Mouse (Mus musculus) CH12F3 (cell line): Measurements from ENCODE around the gene Sgtb.

Source experiments
- in situ Hi-C: fragments of 300-500 bp; cut with MboI; formaldehyde crosslinking; loops from 2 replicates; pipeline ENCODE4 v1.14.3; 2020; ENCODE audit warnings: low sequenced_read_pairs

The Sgtb gene

GRCm38 (mm10) chr13:104108651-104109287 lies 772 bp upstream of the Sgtb start:
- in situ Hi-C loops: no loop called here

DNA sequence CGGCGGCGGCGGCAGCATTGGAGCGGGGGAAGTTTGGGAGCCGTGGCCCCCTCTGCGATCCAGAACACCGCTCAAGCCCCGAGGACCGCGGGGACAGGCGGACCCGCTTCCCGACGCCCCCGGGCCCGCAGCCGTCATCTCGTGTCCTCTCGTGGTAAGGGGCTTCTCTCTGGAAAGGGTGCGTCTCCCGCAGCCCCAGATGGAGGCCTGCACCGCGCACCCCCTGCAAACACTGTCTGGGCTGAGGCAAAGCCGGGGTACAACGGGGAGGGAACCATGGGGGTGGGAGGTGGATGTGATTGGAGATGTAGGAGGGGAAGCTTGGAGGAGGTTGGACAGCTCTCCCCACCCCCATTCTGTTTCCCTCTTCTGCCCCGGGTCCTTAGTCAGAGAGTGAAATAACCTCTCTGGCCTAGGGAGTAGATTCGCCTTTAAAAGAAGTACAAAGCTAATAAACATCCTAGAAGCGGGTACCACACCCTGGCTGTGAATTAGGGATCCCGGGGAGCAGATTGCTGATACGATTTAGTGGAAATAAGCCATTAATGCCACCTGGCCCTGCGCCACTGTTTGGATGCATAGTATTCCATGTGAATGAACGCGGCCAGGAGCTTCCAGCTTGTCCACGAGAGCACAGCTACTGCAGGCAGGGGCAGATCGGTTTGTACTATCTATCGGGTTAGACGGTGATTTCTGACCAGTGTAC lies 428 bp downstream of the Sgtb start:
- in situ Hi-C loops: no loop called here

- in situ Hi-C loops: no loop called here
These were observed 985 bp downstream of the Sgtb start for GRCm38 (mm10) chr13:104110526-104110925.

DNA sequence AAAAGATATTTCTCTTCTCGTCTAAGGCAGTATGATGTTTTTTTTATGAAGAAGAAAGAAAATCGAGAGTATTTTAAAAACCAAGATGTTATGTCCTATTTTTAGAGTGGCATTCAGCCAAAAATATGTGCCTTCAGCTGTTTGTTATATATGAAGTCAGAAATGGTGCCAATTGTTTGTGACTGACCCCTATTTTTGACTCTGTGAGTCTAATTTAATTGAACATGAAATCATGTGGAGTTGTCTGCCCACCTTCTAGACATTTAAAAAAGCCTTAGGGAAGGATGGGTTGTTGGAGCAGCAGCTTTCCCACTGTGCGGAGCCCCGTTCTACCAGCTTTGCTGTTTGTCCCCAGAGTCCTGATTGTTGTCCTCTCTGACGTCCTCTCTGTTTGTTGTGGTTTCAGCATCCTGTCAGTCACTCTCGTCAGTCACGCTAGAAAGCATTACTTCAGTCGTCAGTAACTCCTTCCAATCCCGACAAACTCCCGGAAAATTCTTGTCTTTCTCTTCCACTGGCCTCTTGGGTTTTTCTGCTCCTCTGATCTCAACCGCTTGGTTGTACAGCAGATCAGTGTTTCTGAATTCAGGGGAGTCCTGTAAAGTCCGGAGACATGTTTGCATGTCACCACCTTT lies 2.8 kb downstream of the Sgtb start:
- in situ Hi-C loops: no loop called here

DNA sequence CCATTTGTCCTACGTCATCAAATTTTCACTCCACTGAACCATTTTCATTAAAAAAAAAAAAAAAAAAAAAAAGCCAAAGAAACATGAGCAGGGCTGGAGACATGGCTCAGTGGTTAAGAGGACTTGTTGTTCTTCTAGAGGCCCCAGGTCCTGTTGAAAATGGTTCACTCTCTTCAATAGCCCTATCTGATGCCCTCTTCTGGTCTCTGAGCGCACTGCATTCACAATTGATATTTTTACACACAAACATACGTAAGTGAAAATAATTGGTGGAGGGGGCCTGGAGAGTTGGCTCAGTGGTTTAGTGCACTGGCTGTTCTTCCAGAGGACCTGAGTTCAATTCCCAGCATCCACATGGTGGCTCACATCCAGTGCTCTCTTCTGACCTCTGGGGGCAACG lies 4.2 kb downstream of the Sgtb start:
- in situ Hi-C loops: no loop called here

- in situ Hi-C loops: no loop called here
These were observed 5.3 kb downstream of the Sgtb start for GRCm38 (mm10) chr13:104114827-104115226.

DNA sequence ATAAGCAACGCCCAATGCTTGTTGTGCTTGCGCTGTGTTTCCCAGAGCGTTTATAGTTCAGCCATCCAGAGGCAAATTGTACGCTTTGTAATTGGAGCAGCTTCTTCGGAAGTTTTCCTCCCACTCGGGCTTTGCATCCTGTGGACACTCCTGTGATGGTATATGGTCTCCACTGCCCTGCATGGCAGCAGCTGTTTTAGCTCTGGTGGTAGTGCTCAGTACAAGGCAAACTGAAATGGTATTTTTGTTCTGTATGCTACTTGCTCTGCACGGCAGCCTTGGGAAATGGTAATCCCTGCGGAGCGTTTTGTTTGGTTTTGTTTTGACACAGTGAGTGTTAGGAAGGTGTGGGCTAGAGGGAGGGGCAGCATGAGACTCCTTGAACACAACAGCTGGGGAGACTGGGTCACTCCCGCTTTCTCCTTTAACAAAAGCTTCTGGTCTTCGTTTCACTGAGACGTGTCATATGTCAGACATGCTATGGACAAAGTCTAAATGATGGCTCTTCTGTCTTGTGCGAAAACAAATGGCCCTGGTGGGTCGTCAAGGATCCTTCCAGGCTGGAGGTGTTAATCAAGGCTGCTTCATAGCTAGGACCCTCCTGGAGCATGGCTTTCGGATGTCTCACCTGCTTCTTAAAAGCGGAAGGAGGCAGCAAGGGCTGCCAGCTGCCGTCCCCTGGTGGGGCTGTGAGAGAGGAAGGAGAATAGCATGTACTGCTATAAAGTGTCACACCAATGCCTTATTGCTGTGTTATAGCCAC lies 12.7 kb downstream of the Sgtb start:
- in situ Hi-C loops: no loop called here

DNA sequence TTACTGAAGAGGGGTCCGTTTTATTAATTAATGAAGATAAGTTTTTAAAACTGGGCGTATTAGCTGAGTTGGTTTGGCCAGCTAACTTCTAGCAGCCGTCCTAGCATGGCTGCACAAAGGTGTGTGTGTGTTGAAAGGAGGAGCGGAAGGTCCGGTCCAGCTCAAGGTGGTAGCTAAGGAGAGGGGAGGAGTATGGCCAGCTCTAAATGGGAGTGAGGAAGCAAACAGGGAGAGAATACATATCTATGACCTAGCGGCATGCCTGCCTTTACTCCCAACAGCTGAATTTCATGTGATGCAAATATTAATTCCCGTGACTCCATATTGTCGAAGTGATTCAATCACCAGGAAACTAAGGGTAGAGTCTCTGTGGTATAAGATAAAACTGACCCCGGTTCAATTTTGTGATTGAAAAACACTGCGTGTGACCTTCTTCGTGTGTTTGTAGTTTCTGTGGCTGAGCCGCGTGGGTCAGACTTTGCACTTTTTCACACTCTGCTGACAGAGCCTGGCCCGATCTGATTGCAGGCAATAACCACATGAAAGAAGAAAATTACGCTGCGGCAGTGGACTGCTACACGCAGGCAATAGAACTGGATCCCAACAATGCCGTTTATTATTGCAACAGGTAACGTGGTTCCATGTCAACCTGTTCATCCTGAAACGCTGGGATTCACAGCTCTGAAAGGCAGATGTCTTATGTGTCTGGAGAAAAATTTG lies 14.3 kb downstream of the Sgtb start:
- in situ Hi-C loops: no loop called here

DNA sequence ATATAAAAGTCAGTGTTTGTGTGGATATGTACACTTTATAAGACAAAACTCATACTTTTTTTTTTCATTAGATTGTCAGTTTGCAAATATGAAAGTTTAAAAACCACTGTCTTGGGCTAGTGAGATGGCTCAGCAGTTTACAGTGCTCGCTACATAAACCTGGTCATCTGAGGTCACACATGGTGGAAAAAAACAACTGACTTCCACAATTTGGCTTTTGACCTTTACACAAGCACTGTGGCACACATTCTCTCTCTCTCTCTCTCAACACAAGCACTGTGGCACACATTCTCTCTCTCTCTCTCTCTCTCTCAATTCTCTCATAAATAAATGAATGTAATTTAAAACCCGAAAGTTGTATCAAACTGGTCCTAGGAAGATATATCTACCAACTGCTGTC lies 23.0 kb downstream of the Sgtb start:
- in situ Hi-C loops: no loop called here

DNA sequence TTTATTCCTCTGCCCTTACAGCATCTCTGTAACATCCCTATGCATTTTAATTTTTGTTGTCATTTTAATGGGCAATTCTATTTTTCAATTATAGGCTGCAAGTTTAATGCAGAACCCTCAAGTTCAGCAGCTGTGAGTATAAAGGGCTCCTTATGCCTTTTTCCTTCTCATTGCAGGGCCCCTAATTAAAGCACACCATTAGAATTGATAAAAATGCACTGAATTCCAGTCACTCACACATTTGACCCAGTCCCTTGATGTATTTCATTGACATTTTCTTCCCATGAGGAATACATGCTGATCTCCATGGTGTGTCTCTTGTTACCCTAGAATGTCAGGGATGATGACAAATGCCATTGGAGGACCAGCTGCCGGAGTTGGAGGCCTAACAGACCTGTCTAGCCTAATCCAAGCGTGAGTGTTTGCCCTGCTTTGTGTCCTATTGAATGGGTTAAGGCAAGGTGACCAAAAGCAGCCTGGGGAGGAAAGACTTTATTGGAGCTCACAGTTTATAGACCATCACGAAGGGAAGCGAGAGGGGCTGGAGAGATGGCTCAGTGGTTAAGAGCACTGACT lies 25.1 kb downstream of the Sgtb start:
- in situ Hi-C loops: no loop called here

GRCm38 (mm10) chr13:104139369-104140209 lies 30.0 kb downstream of the Sgtb start:
- in situ Hi-C loops: no loop called here

GRCm38 (mm10) chr13:104144871-104145270 lies 35.3 kb downstream of the Sgtb start:
- in situ Hi-C loops: no loop called here

GRCm38 (mm10) chr13:104145646-104146045 lies 36.1 kb downstream of the Sgtb start:
- in situ Hi-C loops: no loop called here

- in situ Hi-C loops: no loop called here
These were observed 44.6 kb downstream of the Sgtb start for GRCm38 (mm10) chr13:104154180-104154579.

- in situ Hi-C loops: no loop called here
These were observed 45.6 kb downstream of the Sgtb start for GRCm38 (mm10) chr13:104155106-104155505.

GRCm38 (mm10) chr13:104155686-104156085 lies 46.1 kb downstream of the Sgtb start:
- in situ Hi-C loops: no loop called here

DNA sequence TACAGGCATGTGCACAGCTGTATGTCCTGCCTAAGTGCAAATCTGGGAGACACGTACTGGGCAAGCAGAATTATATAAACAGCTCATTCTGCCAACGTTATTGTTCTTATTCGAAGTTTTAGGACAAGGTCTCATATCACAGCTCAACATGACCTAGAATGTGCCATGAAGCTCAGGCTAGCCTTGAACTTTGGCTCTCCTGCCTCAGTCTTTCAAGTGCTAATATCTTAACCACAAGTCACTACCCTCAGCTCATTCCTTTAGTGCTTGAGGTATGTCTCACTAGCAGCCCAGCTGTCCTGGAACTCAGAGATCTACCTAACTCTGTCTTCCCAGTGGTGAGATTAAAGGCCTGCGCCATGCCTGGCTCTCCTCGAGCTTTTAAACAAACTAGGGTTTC lies 62.2 kb downstream of the Sgtb start:
- in situ Hi-C loops: no loop called here

DNA sequence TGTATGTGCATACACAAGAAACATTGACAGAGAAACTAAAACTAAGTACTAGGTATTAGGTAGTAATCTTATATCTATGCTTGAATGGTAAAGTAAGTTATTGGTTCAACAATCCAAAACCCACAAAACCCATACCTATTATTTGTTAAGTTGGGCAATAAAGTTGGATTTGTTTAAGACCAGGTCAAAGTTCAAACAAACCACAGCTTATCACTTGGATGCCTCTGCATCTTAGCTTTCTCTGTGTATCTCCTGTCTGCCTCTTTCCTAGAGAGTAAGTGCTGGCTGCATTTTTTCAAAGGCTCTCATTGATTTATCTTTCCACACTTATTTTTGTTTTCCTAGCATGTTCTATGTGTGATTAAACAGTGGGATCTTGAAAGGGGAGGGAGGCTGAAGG lies 63.0 kb downstream of the Sgtb start:
- in situ Hi-C loops: no loop called here

- in situ Hi-C loops: no loop called here
These were observed 67.3 kb downstream of the Sgtb start for GRCm38 (mm10) chr13:104176874-104177273.
